Mouse (Mus musculus) midbrain, embryonic 16.5 days (tissue): Measurements from ENCODE around the gene Ifna9. TPM values are rescaled to one million over a fixed set of nuclear protein-coding genes. Genes with fewer than 3 reads are reported as not detected.

Experiments
- ATAC-seq: fragments of 200-750 bp; cut with Nextera tagmentation; 2 replicates; pipeline ENCODE4 v1.8.0; 2017; ENCODE audit warnings: moderate TSS enrichment
- H3K27ac ChIP-seq: fragments of 300-500 bp; sonication (generic); 2 replicates; pipeline ENCODE4 v1.5.1; 2014; ENCODE audit warnings: mild to moderate bottlenecking, low read length, mixed read lengths
- H3K27me3 ChIP-seq: fragments of 300-500 bp; sonication (generic); 2 replicates; pipeline ENCODE4 v1.6.1; 2014; ENCODE audit warnings: low read depth, low read length, mixed read lengths; ENCODE audit not compliant: control insufficient read depth, insufficient read depth
- H3K36me3 ChIP-seq: fragments of 300-500 bp; sonication (generic); 2 replicates; pipeline ENCODE4 v1.6.1; 2014; ENCODE audit warnings: mild to moderate bottlenecking, low read length, moderate library complexity, mixed read lengths; ENCODE audit not compliant: control insufficient read depth, insufficient read depth
- H3K4me1 ChIP-seq: fragments of 300-500 bp; sonication (generic); 2 replicates; pipeline ENCODE4 v1.6.1; 2014; ENCODE audit warnings: mild to moderate bottlenecking, low read length, mixed read lengths; ENCODE audit not compliant: control insufficient read depth, insufficient read depth
- H3K4me2 ChIP-seq: fragments of 300-500 bp; sonication (generic); 2 replicates; pipeline ENCODE4 v1.6.1; 2014; ENCODE audit warnings: mild to moderate bottlenecking, low read length, mixed read lengths
- H3K4me3 ChIP-seq: fragments of 300-500 bp; sonication (generic); 2 replicates; pipeline ENCODE4 v1.5.1; 2014; ENCODE audit warnings: low read depth, mild to moderate bottlenecking, low read length, moderate library complexity, mixed read lengths
- H3K9ac ChIP-seq: fragments of 300-500 bp; sonication (generic); 2 replicates; pipeline ENCODE4 v1.6.1; 2014; ENCODE audit warnings: low read depth, low read length, mixed read lengths
- H3K9me3 ChIP-seq: fragments of 300-500 bp; sonication (generic); replicated peaks from 2 replicates; pipeline ENCODE4 v1.6.1; 2014; ENCODE audit warnings: mild to moderate bottlenecking, low read length, mixed read lengths; ENCODE audit not compliant: control insufficient read depth, poor library complexity, severe bottlenecking
- WGBS: fragments of 180-500 bp; shearing (Covaris S2); extraction: QIAGEN DNeasy Blood & Tissue Kit; methylation state at CpG from one replicate; pipeline ENCODE4 v1.1.7; 2014; 5-methylcytosine and 5-hydroxymethylcytosine counted together
- polyA plus RNA-seq: library from polyadenylated mRNA; unstranded; fragments of >200 nt; fragmentation: Nextera tagmentation; extraction: Ambion mirVana; gene quantifications from 2 replicates; pipeline ENCODE4 v1.2.1, GENCODE M21; 2015

The Ifna9 gene
- polyA plus RNA-seq, 1 experiment from 2014 or later, result not detected

GRCm38 (mm10) chr4:88547986-88548385 lies 44.2 kb downstream of the Ifna9 start:
- Histone ChIP-seq H3K36me3 (no peaks in the 10 kb centered on the region), H3K4me2 (no peak overlapping the region), H3K4me3 (no peak overlapping the region), H3K9ac (no peak overlapping the region), H3K27me3 (no peaks in the 10 kb centered on the region), H3K27ac (no peak overlapping the region), H3K9me3 (no peaks in the 10 kb centered on the region), H3K4me1 (no peaks in the 10 kb centered on the region)
- ATAC-seq, result no peak
- 92% methylated on average over 1 of the region's 1 CpGs for WGBS

GRCm38 (mm10) chr4:88543649-88544234 lies 48.4 kb downstream of the Ifna9 start:
- Histone ChIP-seq H3K27ac (no peak overlapping the region), H3K27me3 (no peaks in the 10 kb centered on the region), H3K9me3 (no peaks in the 10 kb centered on the region), H3K9ac (no peak overlapping the region), H3K4me3 (no peak overlapping the region), H3K36me3 (no peaks in the 10 kb centered on the region), H3K4me1 (no peaks in the 10 kb centered on the region), H3K4me2 (no peak overlapping the region)
- peak; percentile 92 for ATAC-seq
- 39% methylated on average over 2 of the region's 2 CpGs for WGBS

Other genes starting within 250 kb of the Ifna9 start
- 2.7 and 3.8 TPM in 2 replicates for gene Hacd4, start 153.5 kb downstream of the Ifna9 start, polyA plus RNA-seq
- gene Ifnb1, start 69.6 kb downstream of the Ifna9 start, polyA plus RNA-seq, result not detected in 2 replicates
- not detected in 2 replicates for gene Ifna15, start 34.1 kb downstream of the Ifna9 start, polyA plus RNA-seq
- gene Ifna14, start 20.6 kb downstream of the Ifna9 start, polyA plus RNA-seq, result not detected in 2 replicates
- not detected in 2 replicates for gene Ifna12, start 11.0 kb upstream of the Ifna9 start, polyA plus RNA-seq
- not detected in 2 replicates for gene C87499, start 42.0 kb upstream of the Ifna9 start, polyA plus RNA-seq
- not detected in 2 replicates for gene Ifna13, start 52.1 kb upstream of the Ifna9 start, polyA plus RNA-seq
- gene Ifna16, start 84.5 kb upstream of the Ifna9 start, polyA plus RNA-seq, result not detected in 2 replicates
- not detected in 2 replicates for gene Ifna2, start 91.5 kb upstream of the Ifna9 start, polyA plus RNA-seq
- gene Ifnab, start 99.0 kb upstream of the Ifna9 start, polyA plus RNA-seq, result not detected in 2 replicates
- 1.3 and 1.7 TPM in 2 replicates for gene Gm26566, start 129.4 kb upstream of the Ifna9 start, polyA plus RNA-seq
- 115 and 125 TPM in 2 replicates for gene Klhl9, start 130.1 kb upstream of the Ifna9 start, polyA plus RNA-seq
- not detected in 2 replicates for gene Gm13271, start 162.5 kb upstream of the Ifna9 start, polyA plus RNA-seq
- not detected in 2 replicates for gene Gm13283, start 167.7 kb upstream of the Ifna9 start, polyA plus RNA-seq
- gene Gm13290, start 181.4 kb upstream of the Ifna9 start, polyA plus RNA-seq, result not detected in 2 replicates
- gene Gm13289, start 184.5 kb upstream of the Ifna9 start, polyA plus RNA-seq, result not detected in 2 replicates
- gene Gm13272, start 187.5 kb upstream of the Ifna9 start, polyA plus RNA-seq, result not detected in 2 replicates
- gene Ifnz, start 189.7 kb upstream of the Ifna9 start, polyA plus RNA-seq, result not detected in 2 replicates
- not detected in 2 replicates for gene Gm13276, start 193.3 kb upstream of the Ifna9 start, polyA plus RNA-seq
- gene Gm13277, start 196.2 kb upstream of the Ifna9 start, polyA plus RNA-seq, result not detected in 2 replicates
- gene Gm13278, start 199.2 kb upstream of the Ifna9 start, polyA plus RNA-seq, result not detected in 2 replicates
- gene Gm13275, start 202.1 kb upstream of the Ifna9 start, polyA plus RNA-seq, result not detected in 2 replicates
- gene Gm13279, start 205.0 kb upstream of the Ifna9 start, polyA plus RNA-seq, result not detected in 2 replicates
- not detected in 2 replicates for gene Gm13285, start 207.3 kb upstream of the Ifna9 start, polyA plus RNA-seq
- gene Gm13287, start 210.9 kb upstream of the Ifna9 start, polyA plus RNA-seq, result not detected in 2 replicates
- not detected in 2 replicates for gene Gm13288, start 213.1 kb upstream of the Ifna9 start, polyA plus RNA-seq
- not detected in 2 replicates for gene Ifna7, start 223.8 kb upstream of the Ifna9 start, polyA plus RNA-seq
- not detected in 2 replicates for gene Ifna11, start 227.6 kb upstream of the Ifna9 start, polyA plus RNA-seq
- gene Ifna6, start 235.0 kb upstream of the Ifna9 start, polyA plus RNA-seq, result not detected in 2 replicates
- not detected in 2 replicates for gene Ifna5, start 243.1 kb upstream of the Ifna9 start, polyA plus RNA-seq
- not detected in 2 replicates for gene Ifna4, start 249.5 kb upstream of the Ifna9 start, polyA plus RNA-seq